Mouse (Mus musculus) gastrocnemius, postnatal 25 days (tissue): Measurements from ENCODE around the gene Entpd3. TPM values are rescaled to one million over a fixed set of nuclear protein-coding genes. Genes with fewer than 3 reads are reported as not detected.

Experiments used
- DNase-seq: peaks from one replicate; pipeline ENCODE4 v3.0.0; 2022
- total RNA-seq, 2 experiments: library from RNA; stranded (reverse); gene quantifications; 1 replicate in 1 of 2; 2 replicates in 1 of 2; pipeline ENCODE4 v1.2.3; 2021

The Entpd3 gene
- total RNA-seq, 2 experiments from 2014 or later = not detected

GRCm38 (mm10) chr9:120581941-120582618, 42.5 kb downstream of the Entpd3 start:
- DNase-seq = peak; percentile 35

DNA sequence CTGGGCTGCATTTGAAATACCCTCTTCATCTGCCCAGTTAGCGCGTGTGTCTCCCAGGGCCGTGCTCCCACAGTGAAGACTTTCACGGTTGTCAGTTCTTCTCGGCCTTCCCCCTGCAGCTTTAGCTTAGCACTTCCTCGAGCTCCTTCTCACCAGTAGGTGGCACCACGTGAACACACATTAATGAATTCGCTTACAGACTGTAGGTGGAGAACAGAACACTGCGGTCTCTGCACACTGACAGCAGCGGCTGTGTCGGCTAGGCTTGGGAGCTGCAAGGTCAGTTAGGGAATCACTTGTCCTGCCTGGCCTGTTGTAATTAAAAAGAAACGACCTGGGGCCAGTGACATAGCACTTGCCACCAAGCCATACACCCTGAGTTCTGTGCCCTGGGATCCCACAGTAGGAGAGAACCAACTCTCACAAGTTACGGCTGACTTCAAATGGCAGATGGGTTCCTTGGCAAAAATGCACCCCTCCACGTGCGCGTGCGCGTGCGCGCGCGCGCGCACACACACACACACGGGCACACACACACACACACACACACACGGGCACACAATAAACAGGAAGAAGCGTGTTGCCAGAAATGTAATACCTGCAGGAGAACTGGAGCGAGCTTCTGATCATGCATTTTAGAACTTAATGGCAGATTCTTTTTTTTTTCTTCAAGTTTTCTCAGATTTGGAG, 43.1 kb downstream of the Entpd3 start:
- peak; percentile 71 for DNase-seq

DNA sequence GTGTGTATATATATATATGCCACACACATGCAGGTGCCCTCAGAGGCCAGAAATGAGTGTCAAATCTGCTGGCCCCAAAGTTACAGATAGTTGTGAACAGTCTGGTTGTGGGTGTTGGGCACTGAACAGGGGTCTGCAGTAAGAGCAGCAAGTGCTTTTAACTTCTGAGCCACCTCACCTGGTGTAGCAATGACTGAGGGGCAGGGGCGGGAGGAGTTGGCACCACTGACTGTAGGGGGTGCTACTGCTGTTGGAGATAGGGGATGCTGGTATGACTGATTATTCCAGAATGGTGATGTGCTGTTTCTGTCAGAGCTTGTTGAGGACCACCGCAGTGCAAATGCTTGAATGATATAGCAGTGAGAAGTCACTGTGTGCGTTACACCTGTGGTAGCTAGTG, 43.7 kb downstream of the Entpd3 start:
- DNase-seq = no peak

DNA sequence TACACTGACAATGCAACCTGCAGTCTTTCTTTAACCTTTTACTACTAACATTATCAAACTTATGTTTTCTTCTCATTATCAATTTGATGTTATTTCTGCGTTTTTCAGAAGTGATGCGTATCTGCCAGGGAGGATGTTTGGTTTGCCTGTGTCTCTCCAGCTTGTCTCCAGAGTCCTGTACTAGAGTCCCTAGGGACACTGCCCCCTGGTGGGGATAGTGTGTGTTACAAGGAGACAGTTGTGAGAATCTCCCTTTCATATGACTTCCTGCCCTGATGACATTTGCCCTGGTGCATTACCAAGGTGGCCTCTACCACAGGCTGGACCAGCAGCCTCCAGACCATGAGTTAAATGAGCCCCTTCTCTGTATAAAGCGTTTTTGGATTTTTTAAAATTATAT, 46.9 kb downstream of the Entpd3 start:
- DNase-seq = peak; percentile 39

GRCm38 (mm10) chr9:120591490-120591889, 51.9 kb downstream of the Entpd3 start:
- DNase-seq = no peak

GRCm38 (mm10) chr9:120593383-120594101, 53.9 kb downstream of the Entpd3 start:
- no peak for DNase-seq

GRCm38 (mm10) chr9:120594839-120595238, 55.2 kb downstream of the Entpd3 start:
- no peak for DNase-seq

DNA sequence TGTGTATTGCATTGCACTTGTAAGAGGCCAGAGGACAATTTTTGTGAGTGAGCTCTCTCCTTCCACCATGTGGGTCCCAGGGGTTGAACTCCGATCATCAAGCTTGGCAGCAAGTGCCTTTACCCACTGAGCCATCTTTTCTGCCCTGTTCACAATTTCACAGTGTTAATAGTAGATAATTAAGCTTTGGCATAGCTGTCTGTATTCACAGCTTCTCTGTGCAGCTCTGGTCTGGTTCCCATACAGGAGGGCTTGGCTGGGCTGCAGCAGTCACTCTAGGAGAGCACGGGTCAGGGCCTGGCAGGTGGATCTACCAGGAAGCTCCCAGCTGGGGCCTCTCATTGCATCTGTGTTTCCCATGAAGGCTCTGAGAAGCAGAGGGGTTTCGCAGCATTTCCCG, 55.7 kb downstream of the Entpd3 start:
- no peak for DNase-seq

DNA sequence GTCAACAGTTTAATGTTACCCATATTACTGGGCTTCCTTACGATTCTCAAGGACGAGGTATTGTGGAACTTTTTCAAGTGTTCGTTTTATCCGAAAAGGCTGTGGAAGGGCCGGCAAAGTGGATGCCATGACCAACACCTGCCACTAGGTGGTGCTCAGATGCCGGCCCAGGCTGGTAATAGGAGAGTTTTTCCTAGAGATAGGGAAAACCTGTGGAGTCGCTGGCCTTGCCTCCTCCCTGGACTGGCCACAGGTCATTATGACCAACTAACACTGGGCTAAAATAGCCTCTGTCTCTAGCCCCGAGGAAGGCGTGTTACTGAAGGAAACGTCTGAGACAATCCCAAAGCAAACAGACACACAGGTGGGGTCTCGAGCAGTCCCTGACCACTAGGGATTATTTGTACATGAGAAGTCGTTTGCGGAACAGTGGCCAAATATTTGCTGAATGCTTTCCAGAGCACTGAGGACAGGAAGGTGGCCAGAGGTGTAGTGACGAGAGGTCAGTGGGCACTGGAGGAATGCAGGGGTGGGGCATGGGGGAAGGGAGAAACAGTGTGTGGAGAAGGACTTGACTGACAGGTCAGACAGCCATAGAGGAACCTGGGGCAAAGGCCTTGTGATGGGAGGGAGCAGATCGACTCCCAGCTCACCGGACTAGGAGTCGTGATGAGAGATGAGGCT, 62.0 kb downstream of the Entpd3 start:
- DNase-seq = peak; percentile 53

DNA sequence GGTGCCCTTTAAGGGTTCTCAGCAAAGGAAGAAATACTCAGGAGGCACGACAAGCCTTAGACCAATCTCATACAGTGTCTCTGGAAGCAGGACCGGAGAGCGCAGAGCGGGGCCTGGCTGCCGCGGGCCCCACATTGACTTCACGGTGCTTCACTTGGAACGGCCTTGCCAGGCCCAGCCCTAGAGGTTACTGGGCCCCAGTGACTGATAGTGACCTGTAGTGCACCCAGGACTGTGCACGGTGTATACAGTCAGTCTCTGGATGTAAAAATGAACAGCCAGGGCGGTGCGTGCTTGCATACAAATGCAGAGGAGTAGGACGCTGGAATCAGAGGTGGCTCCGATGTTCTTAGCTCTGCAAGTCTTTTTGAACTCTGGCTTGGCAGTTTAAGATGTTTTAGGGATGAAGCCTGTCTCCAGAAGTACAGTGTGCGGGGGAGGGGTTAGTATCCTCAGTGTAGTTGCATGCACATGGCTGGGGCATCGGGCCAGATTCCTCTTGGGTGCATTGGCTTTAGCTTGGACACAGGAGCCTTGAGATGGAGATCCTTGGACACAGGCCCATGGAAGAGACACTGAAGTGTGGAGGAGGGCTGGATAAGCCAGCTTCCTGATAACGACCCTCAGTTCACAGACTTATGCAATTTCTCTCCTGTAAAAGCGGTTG, 62.7 kb downstream of the Entpd3 start:
- no peak for DNase-seq

- DNase-seq = peak; percentile 81
Measured at GRCm38 (mm10) chr9:120602839-120603511, 63.4 kb downstream of the Entpd3 start.

DNA sequence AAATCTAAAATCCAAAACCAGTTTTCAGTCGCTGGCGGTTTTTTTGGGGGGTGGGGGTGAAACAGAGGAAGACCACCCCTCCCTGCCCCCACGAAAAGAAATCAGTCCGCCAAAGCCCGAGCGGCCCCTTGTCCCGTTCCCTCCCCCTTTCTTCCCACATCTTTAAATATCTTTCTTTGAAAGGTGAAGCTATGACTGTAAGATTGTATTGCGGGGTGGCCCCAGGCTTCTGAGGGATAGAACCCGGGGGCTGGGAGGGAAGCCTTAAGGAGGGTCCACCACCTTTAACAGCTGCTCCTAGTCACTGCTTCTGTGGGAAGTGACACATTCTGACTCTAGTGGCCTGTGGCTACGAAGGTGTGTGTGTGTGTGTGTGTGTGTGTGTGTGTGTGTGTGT, 63.9 kb downstream of the Entpd3 start:
- DNase-seq = no peak

- DNase-seq = no peak
Measured at GRCm38 (mm10) chr9:120603956-120604355, 64.3 kb downstream of the Entpd3 start.

GRCm38 (mm10) chr9:120611055-120611454, 71.4 kb downstream of the Entpd3 start:
- DNase-seq = no peak

- DNase-seq = no peak
Measured at GRCm38 (mm10) chr9:120614059-120614458, 74.4 kb downstream of the Entpd3 start.

Other genes starting within 250 kb of the Entpd3 start
- gene Myrip, start 238.3 kb upstream of the Entpd3 start, total RNA-seq = 1 to 10 TPM in 1 of 2 experiments, under 1 TPM in 1; 0.97 to 4.5 TPM
- gene Eif1b, start 47.6 kb upstream of the Entpd3 start, total RNA-seq = 10 to 100 TPM; 34.4 to 38.1 TPM
- 100 to 1,000 TPM; 268 to 270 TPM for gene Rpl14, start 31.6 kb downstream of the Entpd3 start, total RNA-seq